Mouse (Mus musculus) intestine, embryonic 15.5 days (tissue): Measurements from ENCODE around the gene 4930522L14Rik. TPM values are rescaled to one million over a fixed set of nuclear protein-coding genes. Genes with fewer than 3 reads are reported as not detected.
"Not testable (repeated sequence)": the region's sequence is repeated elsewhere in the genome, so short reads cannot be mapped to it uniquely, and the experiment has no call there.

Experiments
- ATAC-seq: fragments of 200-750 bp; cut with Nextera tagmentation; 2 replicates; pipeline ENCODE4 v1.8.0; 2017; ENCODE audit warnings: moderate TSS enrichment, moderate library complexity
- H3K27ac ChIP-seq: fragments of 300-500 bp; sonication (generic); 2 replicates; pipeline ENCODE4 v1.5.1; 2015; ENCODE audit warnings: mild to moderate bottlenecking, inconsistent platforms
- H3K27me3 ChIP-seq: fragments of 300-500 bp; sonication (generic); replicated peaks from 2 replicates; pipeline ENCODE4 v1.6.1; 2015; ENCODE audit warnings: inconsistent platforms
- H3K36me3 ChIP-seq: fragments of 300-500 bp; sonication (generic); 2 replicates; pipeline ENCODE4 v1.6.1; 2015; ENCODE audit warnings: inconsistent platforms
- H3K4me1 ChIP-seq: fragments of 300-500 bp; sonication (generic); replicated peaks from 2 replicates; pipeline ENCODE4 v1.6.1; 2015; ENCODE audit warnings: inconsistent platforms
- H3K4me2 ChIP-seq: fragments of 300-500 bp; sonication (generic); replicated peaks from 2 replicates; pipeline ENCODE4 v1.6.1; 2015; ENCODE audit warnings: mild to moderate bottlenecking, inconsistent platforms
- H3K4me3 ChIP-seq: fragments of 300-500 bp; sonication (generic); replicated peaks from 2 replicates; pipeline ENCODE4 v1.5.1; 2015; ENCODE audit warnings: inconsistent platforms
- H3K9ac ChIP-seq: fragments of 300-500 bp; sonication (generic); 2 replicates; pipeline ENCODE4 v1.6.1; 2015; ENCODE audit warnings: inconsistent platforms
- H3K9me3 ChIP-seq: fragments of 300-500 bp; sonication (generic); 2 replicates; pipeline ENCODE4 v1.6.1; 2016; ENCODE audit warnings: inconsistent platforms
- WGBS: fragments of 180-500 bp; shearing (Covaris S2); methylation state at CpG from one replicate; pipeline ENCODE4 v1.1.7; 2015; 5-methylcytosine and 5-hydroxymethylcytosine counted together
- polyA plus RNA-seq: library from polyadenylated mRNA; unstranded; fragments of >200 nt; fragmentation: Nextera tagmentation; extraction: Ambion mirVana; gene quantifications from 2 replicates; pipeline ENCODE4 v1.2.1, GENCODE M21; 2015

The 4930522L14Rik gene
- polyA plus RNA-seq: 11.1 and 13.2 TPM in 2 replicates

GRCm38 (mm10) chr5:109751391-109752071 lies at the start of gene 4930522L14Rik:
Gene 4930522L14Rik (minus strand): TSS chr5:109751886.
- not testable (repeated sequence) for H3K27me3 ChIP-seq, H3K9me3 ChIP-seq, H3K36me3 ChIP-seq, H3K4me1 ChIP-seq
- Histone ChIP-seq H3K9ac (peak within 1 kb of the TSS; percentile 54), H3K4me2 (peak within 1 kb of the TSS; percentile 57), H3K4me3 (peak within 1 kb of the TSS; percentile 58), H3K27ac (peak within 1 kb of the TSS; percentile 56; the same call in 1 of the 2 replicates)
- peak; percentile 96 for ATAC-seq
- under 1% methylated on average over 25 of the region's 25 CpGs for WGBS

- H3K4me2 ChIP-seq, H3K9ac ChIP-seq, H3K4me3 ChIP-seq, H3K4me1 ChIP-seq, H3K9me3 ChIP-seq, ATAC-seq, H3K27ac ChIP-seq, H3K36me3 ChIP-seq, H3K27me3 ChIP-seq: not testable (repeated sequence)
These were observed 49.8 kb upstream of the 4930522L14Rik start for GRCm38 (mm10) chr5:109801466-109801865.

- H3K9me3 ChIP-seq, H3K27me3 ChIP-seq, H3K4me1 ChIP-seq, H3K9ac ChIP-seq, H3K27ac ChIP-seq, H3K4me3 ChIP-seq, H3K4me2 ChIP-seq, H3K36me3 ChIP-seq, ATAC-seq: not testable (repeated sequence)
- WGBS: 82% methylated on average over 2 of the region's 2 CpGs
These were observed 48.3 kb upstream of the 4930522L14Rik start for GRCm38 (mm10) chr5:109799948-109800347.

- H3K4me3 ChIP-seq, H3K36me3 ChIP-seq, H3K27ac ChIP-seq, H3K4me2 ChIP-seq, H3K9ac ChIP-seq, H3K4me1 ChIP-seq, H3K9me3 ChIP-seq, H3K27me3 ChIP-seq: not testable (repeated sequence)
- 85% methylated on average over 3 of the region's 3 CpGs for WGBS
- ATAC-seq: peak; percentile 63
These were observed 45.3 kb upstream of the 4930522L14Rik start for GRCm38 (mm10) chr5:109797017-109797416.

GRCm38 (mm10) chr5:109795967-109796652 lies 44.4 kb upstream of the 4930522L14Rik start:
- not testable (repeated sequence) for H3K4me1 ChIP-seq, H3K27me3 ChIP-seq, H3K9me3 ChIP-seq, H3K36me3 ChIP-seq
- peak; percentile 98 for ATAC-seq
- H3K9ac ChIP-seq: peak overlapping the region; percentile 73
- peak overlapping the region; percentile 68 for H3K4me2 ChIP-seq
- under 1% methylated on average over 25 of the region's 25 CpGs for WGBS
- peak overlapping the region; percentile 66 for H3K4me3 ChIP-seq
- H3K27ac ChIP-seq: 0 out of 2 replicates have a peak overlapping the region, but pooled peaks have one; percentile 48

- not testable (repeated sequence) for H3K4me1 ChIP-seq, H3K9me3 ChIP-seq, H3K27ac ChIP-seq, H3K36me3 ChIP-seq, H3K9ac ChIP-seq, H3K27me3 ChIP-seq
- Histone ChIP-seq H3K4me3 (peak overlapping the region; percentile 58), H3K4me2 (peak overlapping the region; percentile 57)
- peak; percentile 79 for ATAC-seq
- WGBS: 50% methylated on average over 4 of the region's 4 CpGs
These were observed 541 bp upstream of the 4930522L14Rik start for GRCm38 (mm10) chr5:109752073-109752780.

GRCm38 (mm10) chr5:109745081-109745480 lies 6.6 kb downstream of the 4930522L14Rik start:
- H3K27ac ChIP-seq, H3K27me3 ChIP-seq, H3K9me3 ChIP-seq, H3K4me3 ChIP-seq, ATAC-seq, H3K4me1 ChIP-seq, H3K4me2 ChIP-seq, H3K9ac ChIP-seq, H3K36me3 ChIP-seq: not testable (repeated sequence)
- WGBS: 100% methylated on average over 1 of the region's 1 CpGs

- not testable (repeated sequence) for H3K36me3 ChIP-seq
- 47% methylated on average over 3 of the region's 3 CpGs for WGBS
These were observed 34.3 kb downstream of the 4930522L14Rik start for GRCm38 (mm10) chr5:109717341-109717740.

GRCm38 (mm10) chr5:109691205-109691965 lies 60.3 kb downstream of the 4930522L14Rik start:
- H3K27ac ChIP-seq, H3K27me3 ChIP-seq, H3K9ac ChIP-seq, H3K36me3 ChIP-seq, H3K9me3 ChIP-seq, H3K4me1 ChIP-seq: not testable (repeated sequence)
- 56% methylated on average over 5 of the region's 5 CpGs for WGBS
- peak; percentile 62 for ATAC-seq
- Histone ChIP-seq H3K4me3 (peak overlapping the region; percentile 67), H3K4me2 (peak overlapping the region; percentile 78)

More at GRCm38 (mm10) chr5:109717341-109717740, 34.3 kb downstream of the 4930522L14Rik start:
- ATAC-seq, H3K9me3 ChIP-seq, H3K27me3 ChIP-seq, H3K9ac ChIP-seq, H3K4me2 ChIP-seq, H3K4me1 ChIP-seq, H3K4me3 ChIP-seq, H3K27ac ChIP-seq: not testable (repeated sequence)

- H3K4me1 ChIP-seq, H3K36me3 ChIP-seq, H3K27me3 ChIP-seq, H3K9me3 ChIP-seq: not testable (repeated sequence)
- H3K9ac ChIP-seq: peak within 1 kb of the TSS; percentile 68
- peak within 1 kb of the TSS; percentile 78 for H3K4me2 ChIP-seq
- peak within 1 kb of the TSS; percentile 67 for H3K4me3 ChIP-seq
- under 1% methylated on average over 26 of the region's 26 CpGs for WGBS
- peak within 1 kb of the TSS; percentile 88 for H3K27ac ChIP-seq
- ATAC-seq: peak; percentile 98
These were observed 61.0 kb downstream of the 4930522L14Rik start, which contains the start of gene 5430403G16Rik for GRCm38 (mm10) chr5:109690537-109691201. Gene 5430403G16Rik (minus strand): TSS chr5:109691041.
